Mouse (Mus musculus) frontal cortex, postnatal 25 days (tissue): ENCODE measurements at regions not wholly inside any gene's neighbourhood (a gene's known extent, or its start where the extent isn't known, plus 50 kb on each side); places are given as distances from the start of the nearest gene placed in this dataset.
A peak's percentile ranks its signal among the peaks of the same experiment; 100 is the strongest.

Experiments
- DNase-seq, 2 experiments: peaks; one replicate each; pipeline ENCODE4 v3.0.0; 2022; ENCODE audit warnings: low spot score in 2 of 2

DNA sequence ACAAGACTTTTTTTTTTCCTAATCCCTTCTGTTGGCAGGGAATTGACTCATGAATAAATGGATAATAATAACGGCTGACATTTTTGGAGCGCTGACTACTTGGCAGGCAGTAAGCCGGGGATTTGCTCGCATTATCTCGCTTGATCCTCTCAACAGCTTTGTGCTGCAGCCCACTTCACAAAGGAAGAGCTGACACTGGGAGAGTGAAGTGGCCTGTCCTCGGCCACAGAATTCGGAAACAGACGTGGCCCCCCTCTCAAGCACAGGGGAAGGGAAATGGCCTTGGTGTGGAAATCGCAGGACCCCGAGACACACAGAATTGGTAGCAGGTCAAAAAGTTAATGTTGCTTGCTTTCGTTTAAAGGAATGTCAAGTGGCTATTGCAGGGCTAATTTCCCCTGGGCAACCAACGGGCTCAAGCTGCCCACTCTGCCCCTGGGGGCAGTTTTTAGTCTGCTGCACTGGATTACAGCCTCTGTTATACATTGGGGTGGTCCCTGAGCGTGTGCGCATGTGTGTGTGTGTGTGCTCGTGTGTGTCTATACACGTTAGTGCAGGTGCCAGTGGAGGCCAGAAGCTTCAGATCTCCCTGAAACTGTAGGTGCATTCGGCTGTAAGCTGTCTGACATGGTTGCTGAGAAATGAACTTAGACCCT is 483.1 kb downstream of the Plcl1 start:
- no peak for DNase-seq

DNA sequence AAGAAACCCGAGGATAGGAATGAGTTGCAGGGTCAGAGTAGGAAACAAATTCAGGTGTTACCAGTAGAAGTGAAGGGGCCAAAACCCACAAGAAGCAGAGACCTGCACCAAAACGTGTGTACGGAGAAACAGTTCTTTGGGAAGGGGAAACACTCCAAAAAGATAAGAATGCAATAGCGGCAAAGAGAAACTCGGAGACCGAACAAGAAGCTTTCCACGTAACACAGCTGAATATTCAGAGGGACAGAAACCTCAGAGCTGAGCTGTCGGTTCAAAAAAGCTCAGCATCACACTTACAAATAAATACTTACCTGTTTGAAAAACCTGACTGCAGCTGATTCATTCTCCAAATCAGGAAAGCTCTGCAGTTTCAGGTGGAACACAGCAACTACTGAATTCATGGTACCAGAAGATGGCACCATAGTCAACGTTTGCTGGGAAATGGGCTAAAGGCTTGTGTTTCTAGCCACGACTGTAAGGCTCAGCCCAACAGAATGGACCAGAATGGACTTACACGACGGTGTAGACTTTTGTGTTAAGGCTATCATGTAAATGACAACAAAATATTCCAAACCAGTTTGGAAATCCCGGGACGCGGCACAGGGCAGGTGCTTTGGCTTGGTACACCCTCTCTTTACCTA is 484.9 kb downstream of the Plcl1 start:
- DNase-seq: no peak

DNA sequence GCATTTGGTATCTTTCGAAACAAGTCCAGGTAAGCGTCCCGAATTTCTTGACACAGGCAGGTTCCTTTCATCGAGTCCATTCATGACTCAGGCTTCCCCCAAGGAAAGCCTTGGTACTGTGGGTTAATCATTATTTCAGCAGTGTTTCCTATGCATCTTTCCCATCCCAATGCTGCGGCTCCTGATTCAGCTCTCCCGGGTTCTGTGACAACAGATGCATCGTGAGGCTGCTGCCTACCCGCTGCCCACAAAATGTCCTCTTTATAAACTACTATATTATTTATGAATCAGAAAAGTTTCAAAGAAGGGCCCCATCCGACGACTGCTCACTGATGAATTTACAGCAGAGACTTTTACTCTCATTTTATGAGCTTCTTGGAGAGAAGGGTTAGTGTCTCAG is 486.2 kb downstream of the Plcl1 start:
- no peak for DNase-seq

DNA sequence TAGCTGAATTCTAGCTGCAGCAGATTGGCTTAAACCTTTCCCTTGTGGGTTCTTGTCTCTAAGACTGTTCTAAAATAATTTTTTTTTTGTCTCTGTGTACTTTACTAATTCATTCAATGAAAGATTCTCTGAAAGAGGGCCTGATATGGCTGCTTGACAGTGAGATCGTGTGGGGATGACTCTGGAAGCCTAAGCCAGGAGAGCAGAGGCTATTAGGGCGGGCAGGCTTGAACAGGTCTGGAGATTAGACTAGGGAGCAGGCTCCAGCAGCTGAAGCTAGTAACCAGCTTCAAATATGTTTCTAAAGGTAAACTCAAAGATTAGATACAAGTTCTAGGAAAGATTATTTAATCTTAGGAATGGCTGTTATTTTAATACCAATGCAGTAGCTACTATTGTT is 491.9 kb downstream of the Plcl1 start:
- no peak for DNase-seq

DNA sequence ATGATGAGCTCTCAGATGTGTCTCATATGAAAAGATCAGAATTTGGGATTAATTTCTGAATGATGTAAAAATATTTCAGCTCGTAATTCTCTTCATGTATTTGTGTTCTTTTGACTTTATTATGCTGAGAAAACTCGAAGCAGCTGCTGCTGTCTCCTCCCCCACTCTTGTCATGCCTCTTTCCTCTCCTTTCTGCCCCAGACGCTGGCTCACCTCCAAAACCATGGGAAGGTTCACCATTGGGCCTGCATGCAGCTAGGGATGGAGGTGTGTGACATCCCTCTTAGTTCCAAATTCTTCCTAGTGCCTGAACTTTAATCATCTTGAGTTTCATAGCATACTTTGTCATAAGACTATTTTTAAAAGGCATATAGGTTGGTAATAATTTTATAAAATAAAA is 492.3 kb downstream of the Plcl1 start:
- no peak for DNase-seq

DNA sequence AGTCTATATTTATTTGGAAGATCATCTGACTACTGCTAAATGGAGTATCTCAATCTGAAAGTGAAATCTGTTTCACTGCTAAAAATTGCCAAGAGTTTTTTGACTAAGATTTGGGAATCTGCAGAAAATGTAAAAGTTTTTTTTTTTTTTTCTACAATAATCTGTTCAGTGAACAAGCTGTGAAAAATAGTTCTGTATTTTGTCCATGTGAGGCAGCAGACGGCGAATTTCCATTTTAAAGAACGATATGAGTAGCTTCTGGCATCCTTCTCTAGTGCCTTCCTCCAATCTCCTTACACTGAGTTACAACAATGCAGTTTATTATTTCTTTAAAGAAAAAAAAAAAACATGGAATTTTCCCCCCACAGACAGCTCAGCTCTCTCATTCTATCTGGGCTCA is 494.3 kb downstream of the Plcl1 start:
- no peak for DNase-seq

DNA sequence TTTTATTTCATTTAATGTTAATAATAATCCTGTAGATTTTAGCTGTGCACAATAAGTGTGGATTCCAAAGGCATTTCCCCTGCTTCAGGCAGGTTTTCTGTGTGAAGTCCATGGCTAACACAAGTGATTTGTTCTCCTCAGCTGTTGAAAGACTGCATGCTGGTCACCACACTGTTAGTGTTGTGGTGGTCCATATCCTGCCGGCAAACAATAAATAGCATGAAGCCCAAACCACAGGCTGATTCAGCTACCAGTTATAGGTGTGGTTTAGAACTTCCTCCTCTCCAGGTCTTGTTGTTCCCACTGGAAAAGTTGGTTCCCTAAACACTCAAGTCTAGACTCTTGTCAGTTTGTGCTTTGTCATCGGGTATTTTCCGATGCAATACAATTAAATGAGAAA is 497.5 kb downstream of the Plcl1 start:
- no peak for DNase-seq

DNA sequence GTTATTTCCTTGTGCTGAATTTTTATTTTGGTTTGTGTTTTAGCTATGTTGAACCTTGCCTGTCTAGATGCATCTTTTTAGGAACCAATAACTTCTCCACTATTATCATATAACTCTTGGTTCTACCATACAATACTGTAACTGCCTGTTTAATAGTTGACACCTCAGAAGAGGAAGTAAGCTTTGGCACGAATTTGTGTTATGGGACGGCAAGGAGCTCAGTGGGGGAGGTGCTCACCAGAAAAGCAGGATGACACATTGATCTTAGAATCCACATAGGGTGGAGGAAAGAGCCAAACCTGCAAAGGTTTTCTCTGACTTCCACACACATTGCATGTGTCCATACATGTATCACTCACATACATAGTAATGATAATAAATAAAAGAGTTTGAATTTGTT is 498.9 kb downstream of the Plcl1 start:
- DNase-seq: no peak

DNA sequence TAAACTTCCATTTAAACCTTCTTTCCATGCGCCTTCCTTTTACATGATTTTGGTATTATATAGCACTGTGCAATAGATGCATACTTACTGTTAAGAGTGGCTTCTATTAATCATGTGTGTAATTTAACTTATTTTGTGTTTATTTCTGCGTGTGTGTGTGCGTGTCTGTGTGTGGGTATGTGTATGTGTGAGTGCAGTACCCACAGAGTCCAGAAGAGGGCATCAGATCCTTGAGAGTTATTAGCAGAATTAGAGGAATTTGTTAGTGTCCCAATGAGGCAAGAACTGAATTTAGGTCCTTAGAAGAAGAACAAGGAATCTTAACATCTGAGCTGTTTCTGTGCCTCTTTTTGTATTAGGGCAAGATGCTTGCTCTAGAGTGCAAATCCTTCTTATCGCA is 499.5 kb downstream of the Plcl1 start:
- no peak for DNase-seq

DNA sequence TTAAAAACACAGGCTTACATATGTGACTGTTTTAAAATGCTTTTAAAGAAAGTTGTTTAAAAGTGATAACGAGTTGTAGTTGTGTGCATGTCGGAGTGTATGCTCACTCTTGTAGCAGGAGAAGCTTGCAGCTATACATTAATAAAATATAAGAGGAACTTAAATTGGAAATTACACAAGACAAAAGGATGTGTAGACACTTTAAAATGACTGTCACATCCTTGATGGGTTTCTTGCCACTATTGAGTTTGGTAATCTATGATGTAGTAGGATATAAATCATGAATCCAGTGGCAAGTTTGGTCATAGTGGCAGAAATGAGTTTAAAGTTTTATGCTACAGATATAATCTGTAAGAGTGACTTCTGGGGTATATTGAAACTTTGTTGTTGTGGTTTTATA is 504.3 kb downstream of the Plcl1 start:
- DNase-seq: no peak

DNA sequence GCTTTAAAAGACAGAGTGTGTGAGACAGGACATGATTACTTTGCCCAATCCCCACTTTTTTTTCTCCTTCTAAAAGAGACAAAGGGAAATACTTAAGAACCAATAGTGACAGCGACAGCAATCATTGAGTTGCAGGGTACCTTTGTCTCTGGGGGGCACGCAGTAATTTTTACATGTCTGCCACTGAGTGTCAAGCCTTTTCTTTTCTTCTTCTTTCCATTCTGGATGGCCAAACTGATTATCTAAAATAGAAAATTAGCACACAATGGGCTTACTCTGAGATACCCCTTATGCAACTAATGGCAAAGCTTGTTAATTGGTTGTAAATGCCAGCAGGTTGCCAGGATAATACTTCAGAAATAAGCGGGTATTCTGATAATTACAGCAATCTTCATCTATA is 508.6 kb downstream of the Plcl1 start:
- no peak for DNase-seq

DNA sequence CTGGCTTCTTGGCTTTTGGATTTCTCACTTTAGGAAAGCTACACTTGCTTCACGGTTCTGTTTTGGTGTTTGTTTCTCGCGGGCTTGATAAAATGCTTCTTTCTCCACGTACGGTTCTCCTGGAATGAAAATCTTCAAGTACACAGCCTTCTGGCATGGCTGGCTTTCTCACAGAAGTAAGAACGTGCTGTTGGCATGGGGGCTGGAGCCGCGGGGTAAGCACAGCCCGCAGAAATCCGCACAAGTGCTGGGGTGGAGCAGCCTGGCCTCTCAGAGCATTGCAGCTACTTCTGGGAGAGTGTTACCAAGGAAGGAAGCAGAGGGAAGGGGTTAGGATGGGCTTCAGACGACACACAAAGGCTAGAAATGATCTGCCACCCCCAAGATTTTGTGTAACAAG is 510.2 kb downstream of the Plcl1 start:
- no peak for DNase-seq

DNA sequence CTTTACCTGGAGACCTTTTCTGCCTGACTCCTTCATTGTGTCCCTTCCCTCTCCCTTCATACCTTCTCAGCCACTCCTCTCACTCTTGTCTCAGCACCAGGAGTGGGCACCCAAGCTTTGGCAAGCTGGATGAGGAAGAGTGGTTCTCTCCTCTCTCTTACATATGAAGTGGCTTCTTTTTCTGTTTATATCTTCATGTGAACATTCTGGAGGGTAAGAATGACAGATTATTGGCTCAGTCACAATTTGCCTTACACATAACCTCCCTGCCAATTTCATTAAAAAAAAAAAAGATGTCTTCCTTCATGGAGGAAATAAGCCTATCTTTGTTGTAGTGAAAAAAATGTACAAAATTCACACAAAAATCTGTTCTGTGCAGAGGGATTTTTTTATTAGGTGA is 513.8 kb downstream of the Plcl1 start:
- no peak for DNase-seq

DNA sequence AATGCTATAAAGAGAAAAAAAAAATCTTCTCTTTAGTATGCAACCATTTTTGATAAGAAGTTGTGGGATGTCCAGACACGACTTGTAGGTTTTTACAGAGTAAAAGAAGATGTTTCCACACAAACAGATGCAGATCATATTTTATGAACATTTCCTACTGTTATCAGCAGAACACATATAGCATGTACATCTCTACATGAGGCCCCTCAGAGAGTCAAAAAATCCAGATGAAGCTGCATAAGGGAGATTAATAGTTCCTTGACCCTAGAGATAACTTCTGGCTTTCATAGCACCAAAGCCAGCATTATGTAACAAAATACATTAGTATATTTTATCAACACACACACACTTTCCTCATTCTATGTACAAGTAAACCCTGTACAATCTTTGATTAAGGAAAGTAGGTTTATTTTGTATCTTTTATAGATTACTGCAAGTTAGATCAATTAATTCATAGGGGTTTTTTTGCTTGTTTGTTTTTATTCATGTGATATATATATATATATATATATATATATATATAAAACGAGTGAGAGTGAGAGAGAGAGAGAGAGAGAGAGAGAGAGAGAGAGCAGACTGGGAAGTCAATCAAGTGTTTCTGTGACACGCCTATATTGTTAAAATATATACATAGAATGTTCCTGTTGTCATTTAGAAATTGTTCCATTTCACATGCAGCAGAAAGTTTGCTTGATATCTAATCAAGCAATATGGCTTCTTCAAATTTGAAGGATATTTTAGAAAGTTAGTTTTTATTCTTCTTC is 541.2 kb downstream of the Plcl1 start:
- no peak for DNase-seq

DNA sequence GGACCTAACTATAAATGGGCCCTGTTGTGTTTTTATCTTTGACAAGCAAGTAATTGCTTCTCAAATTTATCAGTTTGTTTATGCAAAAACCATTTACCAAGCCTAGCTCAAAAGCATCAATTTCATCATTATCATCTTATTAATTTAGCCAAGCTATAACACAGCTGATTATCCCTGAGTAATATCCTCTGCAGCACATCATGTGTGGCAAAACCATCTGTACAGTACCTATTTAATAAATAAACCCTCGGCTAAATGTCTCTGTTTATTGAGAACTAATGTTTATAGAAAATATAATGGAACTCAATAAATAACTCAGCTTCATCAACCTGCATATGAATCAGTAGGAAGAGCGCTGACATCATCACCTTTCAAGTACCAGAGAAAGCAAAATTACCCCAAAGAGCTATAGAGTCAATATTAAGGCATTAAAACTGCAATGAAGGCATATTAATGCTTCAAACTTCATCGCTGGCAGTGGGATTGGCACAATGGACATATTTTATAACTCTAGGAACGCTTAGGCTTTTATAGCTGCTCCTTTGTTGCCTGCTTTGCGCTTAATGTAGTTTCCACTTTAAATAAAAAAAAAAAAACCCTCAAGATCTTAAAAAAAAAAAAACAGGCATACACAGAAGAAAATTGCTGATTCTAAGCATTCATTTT is 542.0 kb downstream of the Plcl1 start:
- DNase-seq: no peak

DNA sequence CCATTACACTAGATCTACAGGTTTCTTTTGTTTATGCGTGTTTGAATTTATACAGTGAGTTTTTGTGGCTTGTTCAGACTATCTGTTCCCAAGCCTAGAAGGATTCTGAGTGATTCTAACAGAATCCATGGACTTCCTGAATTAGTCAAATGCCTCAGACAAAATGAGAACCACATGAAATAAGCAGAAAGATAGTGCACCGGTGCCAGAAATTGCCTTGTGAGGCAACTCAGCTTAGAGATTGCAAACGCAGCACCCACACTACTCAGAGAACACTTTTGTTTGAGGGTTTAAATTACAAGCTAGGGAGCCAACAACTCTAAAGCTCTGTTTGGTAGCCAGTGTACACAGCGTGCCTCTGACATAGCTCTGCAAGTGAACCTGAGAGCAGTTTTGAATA is 543.9 kb downstream of the Plcl1 start:
- no peak for DNase-seq

DNA sequence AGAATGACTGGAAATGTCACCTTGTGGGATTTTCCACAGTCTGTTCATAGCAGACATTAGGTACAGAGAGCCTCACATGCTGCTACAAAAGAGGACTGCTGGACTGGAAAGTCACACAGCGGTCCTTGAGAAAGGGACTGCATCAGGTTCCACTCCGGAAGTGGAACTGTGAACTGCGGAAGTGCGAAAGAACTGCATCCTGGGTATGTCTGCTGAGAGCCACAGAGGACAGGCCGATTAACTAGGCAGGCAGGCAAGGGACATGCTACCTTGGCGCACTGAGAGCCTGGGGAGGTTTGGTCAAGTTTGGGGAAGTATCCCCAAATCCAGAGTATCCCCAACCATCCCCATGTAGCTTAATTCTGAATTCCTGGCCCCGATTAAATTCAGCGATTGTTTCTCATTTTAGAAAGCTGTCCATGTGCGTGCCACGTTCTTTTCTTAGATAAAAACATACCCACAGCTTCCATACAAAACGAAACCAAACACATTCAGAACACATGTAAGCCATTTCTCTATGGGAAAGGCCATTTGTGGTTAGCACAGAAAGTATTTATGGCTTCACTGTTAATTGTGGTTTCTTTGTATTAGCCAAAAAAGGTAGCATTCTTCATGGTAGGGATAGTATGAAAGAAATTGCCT is 552.2 kb downstream of the Plcl1 start:
- peak in 1 of 2 experiments; percentile 12 for DNase-seq

DNA sequence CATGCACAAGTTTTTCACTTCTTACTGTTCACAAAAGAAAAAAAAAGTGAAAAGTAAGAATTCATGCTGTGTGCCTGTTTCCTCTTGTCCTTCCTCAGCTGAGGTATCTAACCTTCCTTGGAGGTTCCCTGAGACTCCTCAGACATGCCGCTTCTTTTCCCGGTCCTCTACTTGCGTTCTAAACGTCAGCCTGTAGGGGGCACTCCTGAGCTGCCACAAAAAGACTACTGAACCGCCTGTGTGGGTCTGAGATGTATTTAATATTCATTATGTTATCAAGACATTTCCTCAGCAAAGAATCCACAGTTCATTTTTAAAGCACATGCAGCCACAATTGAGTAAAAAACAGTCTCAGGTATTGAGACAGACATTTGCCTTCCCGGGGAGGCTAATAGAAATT is 554.6 kb downstream of the Plcl1 start:
- DNase-seq: peak; percentile 67 to 83

DNA sequence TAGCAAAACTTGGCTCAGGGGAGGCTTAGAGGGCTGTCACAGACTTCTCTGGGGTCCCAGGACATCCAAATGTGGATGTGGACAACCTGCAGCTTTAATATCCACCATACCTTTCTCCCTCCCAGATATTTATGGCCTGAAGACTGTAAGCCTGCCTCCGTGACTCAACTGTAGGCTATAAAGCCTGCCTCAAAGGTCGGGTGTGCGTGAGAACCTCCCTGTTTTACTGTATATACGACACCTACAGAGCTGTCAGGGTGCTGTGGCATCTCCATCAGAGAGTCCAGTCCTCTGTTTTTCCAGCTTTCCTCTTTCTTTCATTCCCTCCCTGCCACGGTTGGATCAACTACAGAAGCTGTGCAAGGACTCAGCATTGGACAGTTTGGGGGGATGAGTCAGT is 558.1 kb downstream of the Plcl1 start:
- DNase-seq: no peak

DNA sequence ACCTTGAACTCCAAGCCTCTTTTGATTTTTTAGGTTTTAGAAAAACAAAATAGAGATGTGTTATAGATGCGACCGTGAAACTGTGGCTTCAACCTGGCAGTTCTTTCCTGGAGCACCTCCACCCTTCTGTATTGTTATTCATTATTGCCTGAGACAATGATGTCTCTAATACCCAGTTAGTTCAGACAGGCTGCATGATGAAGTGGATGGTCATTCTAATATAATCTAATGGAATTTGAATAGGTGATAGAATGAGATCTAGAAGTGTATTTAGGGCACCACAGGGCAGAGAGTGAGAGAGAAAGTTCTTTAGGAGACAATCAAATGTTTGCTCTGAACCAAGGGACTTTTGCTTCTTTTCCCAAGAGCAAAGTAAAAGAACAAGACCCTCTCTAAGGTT is 560.6 kb downstream of the Plcl1 start:
- DNase-seq: no peak

DNA sequence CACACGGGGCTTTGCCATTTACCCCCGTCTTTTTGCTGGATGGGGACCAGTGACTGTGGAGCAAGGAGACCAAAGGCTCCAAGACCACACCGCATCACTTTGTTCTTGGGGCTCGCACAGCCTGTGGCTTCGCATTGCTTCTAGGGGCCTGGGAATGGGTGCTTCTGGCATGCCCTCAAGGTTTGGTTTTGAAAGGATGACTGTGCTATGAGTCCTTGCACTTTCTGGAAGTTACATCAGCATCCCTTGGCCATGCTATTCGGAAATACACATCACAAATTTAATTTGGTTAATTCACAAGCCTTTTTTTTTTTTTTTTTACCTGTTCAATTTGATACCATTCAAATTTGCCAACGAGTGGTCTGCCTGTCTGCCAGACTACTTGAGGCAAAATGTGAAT is 562.1 kb downstream of the Plcl1 start:
- DNase-seq: no peak

DNA sequence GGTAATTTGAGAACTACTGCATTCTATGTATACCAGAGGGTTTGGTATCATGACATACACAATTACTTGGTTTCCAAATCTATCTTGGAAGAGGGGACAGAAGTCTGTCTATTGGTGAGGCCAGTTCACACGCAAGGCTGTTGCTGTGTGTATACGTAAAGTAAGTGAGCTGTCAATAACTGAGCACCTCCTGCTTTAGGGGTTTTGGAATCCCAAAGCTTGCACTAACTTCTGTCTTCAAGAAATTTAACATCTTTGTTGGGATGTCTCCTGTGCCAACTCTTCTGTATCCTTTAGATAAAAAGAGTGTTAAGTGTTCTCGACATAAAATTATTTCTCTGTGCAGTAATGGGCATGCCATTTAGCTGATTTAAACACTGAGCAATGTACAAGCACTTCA is 572.1 kb downstream of the Plcl1 start:
- no peak for DNase-seq
